Mouse (Mus musculus) activated CD4-positive, CD25-positive, alpha-beta regulatory T cell, adult 9 weeks (primary cell): ENCODE results near the gene Ddx55. TPM values are rescaled to one million over a fixed set of nuclear protein-coding genes. Genes with fewer than 3 reads are reported as not detected.

Experiments used
- polyA plus RNA-seq: library from polyadenylated mRNA; unstranded; fragments of 100-300 nt; shearing (Covaris generic); gene quantifications from one replicate; pipeline ENCODE4 v1.2.1, GENCODE M21; 2017

Ddx55 gene
- polyA plus RNA-seq = 25.2 TPM

GRCm38 (mm10) chr5:124552558-124553307 is at the start of gene Ddx55:
TSS of gene Ddx55 (plus strand) at chr5:124552864.

DNA sequence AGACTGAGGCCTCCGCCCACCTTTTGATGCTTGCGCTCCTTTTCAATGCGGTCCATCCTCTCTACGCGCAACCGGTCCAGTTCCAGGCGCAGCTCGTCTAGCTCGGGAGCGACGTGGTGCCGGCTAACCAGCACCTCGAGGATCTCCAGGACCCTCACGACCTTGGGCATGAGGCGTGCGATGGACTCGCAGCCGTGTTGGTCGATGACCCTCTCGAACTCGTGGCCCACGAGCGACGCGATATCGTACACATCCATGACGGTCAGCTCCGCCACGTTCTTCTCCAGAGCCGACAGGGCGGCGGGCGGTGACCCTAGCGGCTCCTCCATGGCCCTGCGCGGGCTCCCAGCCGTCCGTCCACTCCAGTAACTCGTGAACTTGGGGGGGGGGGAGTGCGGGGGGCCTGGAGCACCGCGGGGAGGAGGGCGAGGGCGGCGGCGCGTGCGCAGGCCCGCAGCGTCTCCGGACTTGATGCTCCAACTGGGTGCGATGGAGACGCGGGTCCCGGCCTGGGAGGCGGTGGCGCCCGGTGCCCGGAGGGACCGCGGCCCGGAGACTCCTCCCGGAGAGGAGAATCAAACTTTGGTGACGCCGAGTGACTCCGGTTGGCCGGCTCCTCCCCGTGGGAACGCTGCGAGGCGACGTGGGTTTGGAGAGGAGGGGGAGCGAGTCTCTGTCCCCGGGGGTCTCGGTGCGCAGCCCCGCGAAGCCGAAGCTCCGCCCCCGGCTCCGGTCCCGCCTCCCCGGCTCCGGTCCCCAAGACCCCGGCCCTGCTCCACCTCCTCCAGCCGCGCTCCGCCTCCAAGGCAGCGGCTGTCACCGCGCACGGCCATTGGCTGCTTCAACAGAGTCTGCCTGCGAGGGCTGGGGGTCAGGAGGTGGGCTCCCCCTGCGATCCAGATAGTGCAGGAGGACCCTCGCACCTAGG is 21.7 kb upstream of the Ddx55 start, which contains the start of gene Rilpl1:
Gene Rilpl1 (minus strand): TSS at position 737 of the 928 bp plus-strand sequence.

DNA sequence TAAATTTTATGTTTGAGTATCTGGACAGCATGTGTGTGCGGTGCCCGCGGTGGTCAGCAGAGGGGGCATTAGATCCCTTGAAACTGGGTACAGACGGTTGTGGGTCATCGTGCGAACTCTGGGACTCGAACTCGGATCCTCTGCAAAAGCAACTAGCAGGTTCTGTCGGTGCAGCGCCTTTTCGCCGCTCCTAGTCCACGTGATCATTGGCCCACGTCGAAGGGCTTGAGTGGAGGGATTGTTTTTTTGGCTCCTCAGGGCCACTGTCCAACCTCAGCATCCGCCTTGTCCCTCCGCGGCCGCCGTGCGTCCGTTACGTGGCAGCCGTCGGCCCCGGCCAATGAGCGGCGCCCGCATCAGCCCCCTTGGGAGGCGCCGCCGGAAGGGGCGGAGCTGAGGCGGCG is 12.3 kb upstream of the Ddx55 start, which contains the start of gene Tmed2:
Gene Tmed2 (plus strand): TSS at position 313 of the 404 bp plus-strand sequence.

GRCm38 (mm10) chr5:124578633-124579317 is 26.1 kb downstream of the Ddx55 start, which contains the start of the genes Eif2b1 and Gtf2h3:
TSS of gene Eif2b1 (minus strand) at chr5:124579131.
TSS of gene Gtf2h3 (plus strand) at chr5:124579140.

Other genes starting within 250 kb of the Ddx55 start
- gene Mphosph9, start 224.9 kb upstream of the Ddx55 start, polyA plus RNA-seq = 20.7 TPM
- gene 2810006K23Rik, start 224.8 kb upstream of the Ddx55 start, polyA plus RNA-seq = 15.4 TPM
- gene Cdk2ap1, start 189.8 kb upstream of the Ddx55 start, polyA plus RNA-seq = 8.0 TPM
- gene Sbno1, start 126.9 kb upstream of the Ddx55 start, polyA plus RNA-seq = 132 TPM
- gene Kmt5a, start 112.9 kb upstream of the Ddx55 start, polyA plus RNA-seq = 11.6 TPM
- 117 TPM for gene Rilpl2, start 74.5 kb upstream of the Ddx55 start, polyA plus RNA-seq
- 7.0 TPM for gene Snrnp35, start 69.7 kb upstream of the Ddx55 start, polyA plus RNA-seq
- 1.6 TPM for gene Rilpl1, start 21.5 kb upstream of the Ddx55 start, polyA plus RNA-seq
- 51.7 TPM for gene Tmed2, start 12.2 kb upstream of the Ddx55 start, polyA plus RNA-seq
- 43.4 TPM for gene Eif2b1, start 26.3 kb downstream of the Ddx55 start, polyA plus RNA-seq
- 55.4 TPM for gene Gtf2h3, start 26.3 kb downstream of the Ddx55 start, polyA plus RNA-seq
- 73.6 TPM for gene Atp6v0a2, start 75.7 kb downstream of the Ddx55 start, polyA plus RNA-seq
- 0.15 TPM for gene Dnah10, start 172.2 kb downstream of the Ddx55 start, polyA plus RNA-seq